ENCODE assay signal across 25 mouse cellular contexts in genomic region chr16:29607131-29607530, GRCm38 (mm10). TPM values are rescaled to one million over a fixed set of nuclear protein-coding genes. Genes with fewer than 3 reads are reported as not detected.
DNase-seq lines count a peak whose midpoint lies in the region; ATAC-seq and TF ChIP-seq lines count a peak whose summit lies in the region.
"Had no signal": no experiment of that assay in that cellular context is flagged by ENCODE, and none has a peak within 500 bp of the region (broad histone marks: within the 10 kb centered on the region; RNA-seq: fewer than 3 reads in every experiment).

No protein-coding gene starts in this region.

- peak; percentile 36; the same call in 1 of the 2 replicates for ATAC-seq in intestine, embryonic 15.5 days
- ATAC-seq in intestine, postnatal 0 days, result no peak; the same call in 1 of the 2 replicates
- ATAC-seq in kidney, postnatal 0 days (replicated peaks; ENCODE audit: low FRiP score, low read depth), result peak; percentile 94
- peak; percentile 91 for ATAC-seq in lung, postnatal 0 days
- no peak for ATAC-seq in hindbrain, embryonic 12.5 days (ENCODE audit: low FRiP score)
- ATAC-seq: forebrain, embryonic 15.5 days; midbrain, embryonic 15.5 days had no signal

- no peaks in the 10 kb centered on the region for H3K9me3 ChIP-seq in intestine, embryonic 15.5 days
- H3K9me3 ChIP-seq in intestine, postnatal 0 days (ENCODE audit: control insufficient read depth), result no peaks in the 10 kb centered on the region
- H3K9me3 ChIP-seq in kidney, postnatal 0 days (replicated peaks; ENCODE audit: low read length), result no peaks in the 10 kb centered on the region
- no peaks in the 10 kb centered on the region for H3K9me3 ChIP-seq in lung, postnatal 0 days (ENCODE audit: low read length)
- H3K9me3 ChIP-seq in hindbrain, embryonic 12.5 days (replicated peaks), result no peaks in the 10 kb centered on the region
- H3K9me3 ChIP-seq: embryonic facial prominence, embryonic 15.5 days; forebrain, embryonic 15.5 days; heart, embryonic 12.5 days; limb, embryonic 12.5 days; midbrain, embryonic 15.5 days; neural tube, embryonic 13.5 days; stomach, embryonic 15.5 days had no signal

- 90% methylated on average over 7 of the region's 7 CpGs for WGBS in intestine, embryonic 15.5 days
- 68% methylated on average over 7 of the region's 7 CpGs for WGBS in intestine, postnatal 0 days
- whole genome bisulfite sequencing in kidney, postnatal 0 days, result 82% methylated on average over 7 of the region's 7 CpGs
- 74% methylated on average over 7 of the region's 7 CpGs for WGBS in lung, postnatal 0 days
- WGBS in hindbrain, embryonic 12.5 days, result 95% methylated on average over 7 of the region's 7 CpGs

- no peak overlapping the region for H3K4me3 ChIP-seq in intestine, embryonic 15.5 days (replicated peaks)
- H3K4me3 ChIP-seq in intestine, postnatal 0 days (ENCODE audit: low read depth, low read length), result no peak overlapping the region
- H3K4me3 ChIP-seq in bone marrow macrophage, adult 2 months (ENCODE audit: insufficient read depth, low read length), result no peak overlapping the region
- H3K4me3 ChIP-seq in kidney, postnatal 0 days (replicated peaks; ENCODE audit: low read depth, low read length), result no peak overlapping the region
- H3K4me3 ChIP-seq in lung, postnatal 0 days (ENCODE audit: low read depth, low read length), result no peak overlapping the region
- H3K4me3 ChIP-seq in hindbrain, embryonic 12.5 days, result no peak overlapping the region
- H3K4me3 ChIP-seq: embryonic facial prominence, embryonic 15.5 days; forebrain, embryonic 15.5 days; heart, embryonic 12.5 days; limb, embryonic 12.5 days; midbrain, embryonic 15.5 days; myocyte; neural tube, embryonic 13.5 days; stomach, embryonic 15.5 days had no signal

- no peak for TF ChIP-seq POLR2A in bone marrow macrophage, adult 2 months (IDR thresholded peaks at IDR 0.05; ENCODE audit: borderline replicate concordance, low read depth, low read length)

- TF ChIP-seq EP300 in lung, postnatal 0 days (IDR thresholded peaks at IDR 0.05), result no peak

- peak; percentile 31 for DNase-seq in kidney, postnatal 0 days (ENCODE audit: low spot score)
- DNase-seq in lung, postnatal 0 days (ENCODE audit: low spot score), result peak; percentile 69
- DNase-seq in adipocyte (ENCODE audit: low spot score), result no peak
- no peak for DNase-seq in right cerebral cortex, postnatal 4 days
- DNase-seq: adrenal gland, postnatal 14 days; cerebellum, adult 9-10 months; gastrocnemius, postnatal 10 days; heart, adult 18-20 months; heart, postnatal 10 days; layer of hippocampus, postnatal 36 days; thymus, postnatal 36 days had no signal

- no peaks in the 10 kb centered on the region for H3K4me1 ChIP-seq in intestine, embryonic 15.5 days (replicated peaks)
- H3K4me1 ChIP-seq in intestine, postnatal 0 days (replicated peaks; ENCODE audit: control insufficient read depth, insufficient read depth, low read length), result no peaks in the 10 kb centered on the region
- peaks cover 12% of the 10 kb centered on the region for H3K4me1 ChIP-seq in bone marrow macrophage, adult 2 months (ENCODE audit: control insufficient read depth, insufficient read depth, low read length)
- H3K4me1 ChIP-seq in kidney, postnatal 0 days (replicated peaks; ENCODE audit: insufficient read depth, low read length), result no peaks in the 10 kb centered on the region
- H3K4me1 ChIP-seq in lung, postnatal 0 days (ENCODE audit: insufficient read depth, low read depth, low read length), result no peaks in the 10 kb centered on the region
- no peaks in the 10 kb centered on the region for H3K4me1 ChIP-seq in hindbrain, embryonic 12.5 days
- H3K4me1 ChIP-seq: embryonic facial prominence, embryonic 15.5 days; forebrain, embryonic 15.5 days; heart, embryonic 12.5 days; limb, embryonic 12.5 days; midbrain, embryonic 15.5 days; neural tube, embryonic 13.5 days; stomach, embryonic 15.5 days had no signal

- H3K4me2 ChIP-seq in intestine, embryonic 15.5 days (replicated peaks), result no peak overlapping the region
- no peak overlapping the region for H3K4me2 ChIP-seq in intestine, postnatal 0 days (replicated peaks; ENCODE audit: low read depth)
- no peak overlapping the region for H3K4me2 ChIP-seq in kidney, postnatal 0 days (ENCODE audit: low read length)
- no peak overlapping the region for H3K4me2 ChIP-seq in lung, postnatal 0 days (replicated peaks; ENCODE audit: low read depth, low read length)
- H3K4me2 ChIP-seq in hindbrain, embryonic 12.5 days (replicated peaks), result no peak overlapping the region
- H3K4me2 ChIP-seq: embryonic facial prominence, embryonic 15.5 days; forebrain, embryonic 15.5 days; heart, embryonic 12.5 days; limb, embryonic 12.5 days; midbrain, embryonic 15.5 days; neural tube, embryonic 13.5 days; stomach, embryonic 15.5 days had no signal

- TF ChIP-seq CTCF in intestine, postnatal 0 days (IDR thresholded peaks at IDR 0.05; ENCODE audit: low read depth), result no peak
- TF ChIP-seq CTCF in bone marrow macrophage, adult 2 months (IDR thresholded peaks at IDR 0.05; ENCODE audit: low read depth, low read length), result no peak
- TF ChIP-seq CTCF in kidney, postnatal 0 days (IDR thresholded peaks at IDR 0.05; ENCODE audit: low read depth), result no peak
- TF ChIP-seq CTCF in lung, postnatal 0 days (IDR thresholded peaks at IDR 0.05), result no peak

- no peak overlapping the region for H3K9ac ChIP-seq in intestine, embryonic 15.5 days
- no peak overlapping the region for H3K9ac ChIP-seq in intestine, postnatal 0 days (ENCODE audit: low read depth, low read length)
- H3K9ac ChIP-seq in kidney, postnatal 0 days (ENCODE audit: low read depth, low read length), result no peak overlapping the region
- H3K9ac ChIP-seq in lung, postnatal 0 days (replicated peaks; ENCODE audit: low read depth), result no peak overlapping the region
- no peak overlapping the region for H3K9ac ChIP-seq in hindbrain, embryonic 12.5 days
- H3K9ac ChIP-seq: embryonic facial prominence, embryonic 15.5 days; forebrain, embryonic 15.5 days; heart, embryonic 12.5 days; limb, embryonic 12.5 days; liver, embryonic 14.5 days; midbrain, embryonic 15.5 days; neural tube, embryonic 13.5 days; stomach, embryonic 15.5 days had no signal

- peaks cover 9% of the 10 kb centered on the region for H3K36me3 ChIP-seq in intestine, embryonic 15.5 days
- peaks cover 66% of the 10 kb centered on the region for H3K36me3 ChIP-seq in intestine, postnatal 0 days (ENCODE audit: control insufficient read depth, insufficient read depth)
- peaks cover 55% of the 10 kb centered on the region for H3K36me3 ChIP-seq in kidney, postnatal 0 days (ENCODE audit: insufficient read depth, low read length)
- H3K36me3 ChIP-seq in lung, postnatal 0 days (ENCODE audit: insufficient read depth, low read length), result peaks cover 11% of the 10 kb centered on the region
- peaks cover 61% of the 10 kb centered on the region for H3K36me3 ChIP-seq in hindbrain, embryonic 12.5 days

- no peaks in the 10 kb centered on the region for H3K27me3 ChIP-seq in intestine, embryonic 15.5 days (replicated peaks)
- no peaks in the 10 kb centered on the region for H3K27me3 ChIP-seq in intestine, postnatal 0 days (replicated peaks; ENCODE audit: control insufficient read depth, insufficient read depth, low read length)
- H3K27me3 ChIP-seq in kidney, postnatal 0 days (ENCODE audit: insufficient read depth, low read length), result no peaks in the 10 kb centered on the region
- H3K27me3 ChIP-seq in lung, postnatal 0 days (replicated peaks; ENCODE audit: insufficient read depth, low read length), result no peaks in the 10 kb centered on the region
- H3K27me3 ChIP-seq in hindbrain, embryonic 12.5 days, result no peaks in the 10 kb centered on the region
- H3K27me3 ChIP-seq: embryonic facial prominence, embryonic 15.5 days; forebrain, embryonic 15.5 days; heart, embryonic 12.5 days; limb, embryonic 12.5 days; midbrain, embryonic 15.5 days; neural tube, embryonic 13.5 days; stomach, embryonic 15.5 days had no signal

- H3K27ac ChIP-seq in intestine, embryonic 15.5 days, result no peak overlapping the region
- no peak overlapping the region for H3K27ac ChIP-seq in intestine, postnatal 0 days (ENCODE audit: low read depth, low read length)
- peak overlapping the region; percentile 60 for H3K27ac ChIP-seq in bone marrow macrophage, adult 2 months (ENCODE audit: insufficient read depth, low read depth, low read length)
- H3K27ac ChIP-seq in kidney, postnatal 0 days, result no peak overlapping the region
- H3K27ac ChIP-seq in lung, postnatal 0 days (ENCODE audit: low read length), result no peak overlapping the region
- H3K27ac ChIP-seq in hindbrain, embryonic 12.5 days, result no peak overlapping the region
- H3K27ac ChIP-seq: embryonic facial prominence, embryonic 15.5 days; forebrain, embryonic 15.5 days; limb, embryonic 12.5 days; liver, embryonic 14.5 days; macrophage; midbrain, embryonic 15.5 days; neural tube, embryonic 13.5 days; stomach, embryonic 15.5 days had no signal

RNA-seq across cellular contexts. Expression of gene Opa1, which starts 28.0 kb away (rescaled TPM):
- 35.0 and 38.0 TPM in 2 replicates for polyA plus RNA-seq in intestine, embryonic 15.5 days (2015; fragmentation: Nextera tagmentation; extraction: Ambion mirVana)
- polyA plus RNA-seq in intestine, postnatal 0 days (2015; fragmentation: Nextera tagmentation; extraction: Ambion mirVana), result 21.2 and 21.9 TPM in 2 replicates
- 27.3 and 30.8 TPM in 2 replicates for polyA plus RNA-seq in bone marrow macrophage, adult 2 months (2012; ENCODE audit: insufficient read depth, insufficient read length, missing spikeins)
- polyA plus RNA-seq in kidney, postnatal 0 days (2015; fragmentation: Nextera tagmentation; extraction: Ambion mirVana), result 22.6 and 27.5 TPM in 2 replicates
- 13.1 and 14.1 TPM in 2 replicates for polyA plus RNA-seq in lung, postnatal 0 days (2015; fragmentation: Nextera tagmentation; extraction: Ambion mirVana)
- polyA plus RNA-seq in hindbrain, embryonic 12.5 days (2016; fragmentation: Nextera tagmentation; extraction: Ambion mirVana), result 46.8 and 51.6 TPM in 2 replicates

Comparison
In these comparisons a context has a peak if more than half of its experiments do, and no peak if none do; other contexts are left out.
1. ATAC-seq: peak in intestine, embryonic 15.5 days (single experiment), kidney, postnatal 0 days (single experiment) and lung, postnatal 0 days (single experiment); none in intestine, postnatal 0 days (single experiment) and hindbrain, embryonic 12.5 days (single experiment).
2. DNase-seq: peak in kidney, postnatal 0 days (single experiment) and lung, postnatal 0 days (single experiment); none in adipocyte (single experiment) and right cerebral cortex, postnatal 4 days (single experiment).